Mouse (Mus musculus): ENCODE measurements around the gene Fubp1.

GRCm38 (mm10) chr3:152241098-152241497, 30.9 kb downstream of the Fubp1 start:
- no peak for TF ChIP-seq CTCF (IDR thresholded peaks at IDR 0.05; ENCODE audit: borderline replicate concordance, insufficient read depth, low read length)
- TF ChIP-seq POLR2A (IDR thresholded peaks at IDR 0.05; ENCODE audit: low read depth, low read length): no peak
